Mouse (Mus musculus) hematopoietic stem cell, adult 5-6 weeks (primary cell): ENCODE data around the gene Gclc. TPM values are rescaled to one million over a fixed set of nuclear protein-coding genes. Genes with fewer than 3 reads are reported as not detected.
"Not testable (repeated sequence)": the region's sequence is repeated elsewhere in the genome, so short reads cannot be mapped to it uniquely, and the experiment has no call there.

Experiments used
- ATAC-seq, 2 experiments: fragments of 125-278 bp in 1 of 2; replicated peaks in 1 of 2; 2 replicates each; pipeline ENCODE4 v1.8.0; 2016 to 2017; ENCODE audit warnings: inconsistent platforms in 2 of 2, mild to moderate bottlenecking in 2 of 2, moderate number of reproducible peaks in 2 of 2, low read depth in 1 of 2, moderate TSS enrichment in 1 of 2; ENCODE audit not compliant: low FRiP score in 2 of 2, poor library complexity in 2 of 2, severe bottlenecking in 2 of 2, insufficient read depth in 1 of 2, low TSS enrichment in 1 of 2
- total RNA-seq: library from RNA; stranded (forward); fragments of 172-1452, 232-1000 nt; gene quantifications from 2 replicates; pipeline ENCODE4 v1.2.3, GENCODE M21; 2017

Gene Gclc
- total RNA-seq, 1 experiment from 2014 or later = 43.8 TPM

GRCm38 (mm10) chr9:77732067-77732466, 22.3 kb upstream of the Gclc start:
- peak; percentile 84 to 89 for ATAC-seq

GRCm38 (mm10) chr9:77737298-77738041, 16.9 kb upstream of the Gclc start:
- ATAC-seq = peak; percentile 88

GRCm38 (mm10) chr9:77741452-77741851, 12.9 kb upstream of the Gclc start:
- ATAC-seq = no peak

GRCm38 (mm10) chr9:77744798-77745197, 9.5 kb upstream of the Gclc start:
- no peak for ATAC-seq

- ATAC-seq = no peak
Measured at GRCm38 (mm10) chr9:77746315-77746714, 8.0 kb upstream of the Gclc start.

GRCm38 (mm10) chr9:77748292-77748691, 6.0 kb upstream of the Gclc start:
- ATAC-seq = not testable (repeated sequence)

- ATAC-seq = peak; percentile 81 to 83
Measured at GRCm38 (mm10) chr9:77750133-77751060, 3.9 kb upstream of the Gclc start.

- ATAC-seq = peak; percentile 6 to 18; a peak in 2 of 4 replicates
Measured at GRCm38 (mm10) chr9:77751091-77751521, 3.2 kb upstream of the Gclc start.

GRCm38 (mm10) chr9:77754728-77755402, 530 bp downstream of the Gclc start:
- peak; percentile 23 to 47; a peak in 3 of 4 replicates for ATAC-seq

GRCm38 (mm10) chr9:77755403-77755784, 1.1 kb downstream of the Gclc start:
- ATAC-seq = no peak

GRCm38 (mm10) chr9:77756076-77756475, 1.7 kb downstream of the Gclc start:
- peak; percentile 43 to 57; a peak in 3 of 4 replicates for ATAC-seq

GRCm38 (mm10) chr9:77757331-77757730, 3.0 kb downstream of the Gclc start:
- no peak for ATAC-seq

- no peak for ATAC-seq
Measured at GRCm38 (mm10) chr9:77758481-77758880, 4.1 kb downstream of the Gclc start.

- ATAC-seq = no peak
Measured at GRCm38 (mm10) chr9:77759111-77759510, 4.8 kb downstream of the Gclc start.

GRCm38 (mm10) chr9:77759756-77760155, 5.4 kb downstream of the Gclc start:
- ATAC-seq = no peak

- ATAC-seq = no peak
Measured at GRCm38 (mm10) chr9:77766218-77766617, 11.9 kb downstream of the Gclc start.

GRCm38 (mm10) chr9:77766767-77767166, 12.4 kb downstream of the Gclc start:
- ATAC-seq = no peak

- ATAC-seq = no peak
Measured at GRCm38 (mm10) chr9:77770909-77771308, 16.6 kb downstream of the Gclc start.
